Mouse (Mus musculus): ENCODE data around the gene Mgam.
"Not testable (repeated sequence)": the region's sequence is repeated elsewhere in the genome, so short reads cannot be mapped to it uniquely, and the experiment has no call there.

Gene Mgam

GRCm38 (mm10) chr6:40739545-40739944 lies 110.9 kb downstream of the Mgam start:
- no peak for DNase-seq

GRCm38 (mm10) chr6:40749030-40749429 lies 120.4 kb downstream of the Mgam start:
- not testable (repeated sequence) for DNase-seq

GRCm38 (mm10) chr6:40755948-40756347 lies 127.3 kb downstream of the Mgam start:
- no peak for DNase-seq

GRCm38 (mm10) chr6:40757346-40757745 lies 128.7 kb downstream of the Mgam start:
- not testable (repeated sequence) for DNase-seq

GRCm38 (mm10) chr6:40774656-40775055 lies 146.0 kb downstream of the Mgam start:
- DNase-seq, result no peak

GRCm38 (mm10) chr6:40778458-40778857 lies 149.8 kb downstream of the Mgam start:
- no peak for DNase-seq

- DNase-seq, result no peak
These were observed 155.0 kb downstream of the Mgam start for GRCm38 (mm10) chr6:40783637-40784036.

- no peak for DNase-seq
These were observed 155.7 kb downstream of the Mgam start for GRCm38 (mm10) chr6:40784378-40784777.

GRCm38 (mm10) chr6:40795077-40795812 lies 166.6 kb downstream of the Mgam start:
- DNase-seq, result no peak

GRCm38 (mm10) chr6:40818237-40818902 lies 189.7 kb downstream of the Mgam start:
- DNase-seq, result no peak

All from cerebellum, adult 9-11 months (tissue).